Mouse (Mus musculus): ENCODE data around the gene Tnfrsf1a.
A peak's percentile ranks its signal among the peaks of the same experiment; 100 is the strongest.

- TF ChIP-seq POLR2A (IDR thresholded peaks at IDR 0.05; ENCODE audit: extremely low read depth, insufficient read depth, low read length) (no peak), CTCF (IDR thresholded peaks at IDR 0.05; ENCODE audit: low read depth, low read length) (peak; percentile 53)
These were observed 36.2 kb downstream of the Tnfrsf1a start for GRCm38 (mm10) chr6:125385066-125385974.

Measured in liver, adult 2 months (tissue).